ENCODE assay signal across 18 mouse cellular contexts in genomic region chr14:52189519-52189918, GRCm38 (mm10). TPM values are rescaled to one million over a fixed set of nuclear protein-coding genes. Genes with fewer than 3 reads are reported as not detected.
A peak's percentile ranks its signal among the peaks of the same experiment; 100 is the strongest.
DNase-seq lines count a peak whose midpoint lies in the region; ATAC-seq and TF ChIP-seq lines count a peak whose summit lies in the region.
"Had no signal": no experiment of that assay in that cellular context is flagged by ENCODE, and none has a peak within 500 bp of the region (broad histone marks: within the 10 kb centered on the region; RNA-seq: fewer than 3 reads in every experiment).

No protein-coding gene starts in this region.

- 72% methylated on average over 2 of the region's 2 CpGs for WGBS in hindbrain, embryonic 16.5 days
- 91% methylated on average over 2 of the region's 2 CpGs for WGBS in hindbrain, embryonic 12.5 days
- WGBS in midbrain, postnatal 0 days: 57% methylated on average over 2 of the region's 2 CpGs
- 87% methylated on average over 2 of the region's 2 CpGs for WGBS in midbrain, embryonic 11.5 days

- H3K9ac ChIP-seq in hindbrain, embryonic 16.5 days (ENCODE audit: low read depth, low read length): no peak overlapping the region
- no peak overlapping the region for H3K9ac ChIP-seq in hindbrain, embryonic 12.5 days
- H3K9ac ChIP-seq in midbrain, postnatal 0 days (replicated peaks; ENCODE audit: low read length, poor library complexity, severe bottlenecking): no peak overlapping the region
- H3K9ac ChIP-seq in midbrain, embryonic 11.5 days (ENCODE audit: low read length): no peak overlapping the region
- H3K9ac ChIP-seq: embryonic facial prominence, embryonic 13.5 days; liver, embryonic 13.5 days; midbrain, embryonic 15.5 days; neural tube, embryonic 13.5 days had no signal

- H3K4me2 ChIP-seq in hindbrain, embryonic 16.5 days (ENCODE audit: low read length): no peak overlapping the region
- no peak overlapping the region for H3K4me2 ChIP-seq in hindbrain, embryonic 12.5 days (replicated peaks)
- H3K4me2 ChIP-seq in midbrain, postnatal 0 days (ENCODE audit: low read depth, low read length, poor library complexity, severe bottlenecking): no peak overlapping the region
- no peak overlapping the region for H3K4me2 ChIP-seq in midbrain, embryonic 11.5 days
- H3K4me2 ChIP-seq: embryonic facial prominence, embryonic 13.5 days; heart, embryonic 11.5 days; liver, embryonic 13.5 days; midbrain, embryonic 15.5 days; neural tube, embryonic 13.5 days had no signal

- peak; percentile 13 for DNase-seq in embryo, embryonic 10.5 days (ENCODE audit: low spot score)
- no peak for DNase-seq in embryo, embryonic 10 days (ENCODE audit: low spot score)
- peak; percentile 16 for DNase-seq in midbrain, postnatal 0 days (ENCODE audit: low spot score)
- no peak for DNase-seq in midbrain, embryonic 11.5 days (ENCODE audit: low spot score, missing footprints)
- peak; percentile 12 for DNase-seq in naive thymus-derived CD4-positive, alpha-beta T cell, adult 2 months (ENCODE audit: low read depth)
- no peak for DNase-seq in right cerebral cortex, adult 2 months (ENCODE audit: low spot score in 2 of 2)
- DNase-seq: cerebellum, adult 8-10 months; gastrocnemius, postnatal 10 days; layer of hippocampus, adult 9-11 months; left cerebral cortex, postnatal 4 days; liver, embryonic 13.5 days; lung, postnatal 36 days had no signal

- no peaks in the 10 kb centered on the region for H3K9me3 ChIP-seq in hindbrain, embryonic 16.5 days (ENCODE audit: control insufficient read depth, low read length)
- H3K9me3 ChIP-seq in hindbrain, embryonic 12.5 days (replicated peaks): no peaks in the 10 kb centered on the region
- H3K9me3 ChIP-seq in midbrain, postnatal 0 days (ENCODE audit: low read length): no peaks in the 10 kb centered on the region
- H3K9me3 ChIP-seq in midbrain, embryonic 11.5 days (ENCODE audit: control insufficient read depth, low read length): no peaks in the 10 kb centered on the region
- H3K9me3 ChIP-seq: embryonic facial prominence, embryonic 13.5 days; liver, embryonic 13.5 days; midbrain, embryonic 15.5 days; neural tube, embryonic 13.5 days had no signal

- H3K27me3 ChIP-seq in hindbrain, embryonic 16.5 days (replicated peaks; ENCODE audit: control insufficient read depth, insufficient read depth, low read length): no peaks in the 10 kb centered on the region
- H3K27me3 ChIP-seq in hindbrain, embryonic 12.5 days: no peaks in the 10 kb centered on the region
- H3K27me3 ChIP-seq in midbrain, postnatal 0 days (ENCODE audit: insufficient read depth, low read length): no peaks in the 10 kb centered on the region
- H3K27me3 ChIP-seq in midbrain, embryonic 11.5 days (ENCODE audit: control insufficient read depth, insufficient read depth, low read length): no peaks in the 10 kb centered on the region
- H3K27me3 ChIP-seq: embryonic facial prominence, embryonic 13.5 days; liver, embryonic 13.5 days; midbrain, embryonic 15.5 days; neural tube, embryonic 13.5 days had no signal

- peak; percentile 45; the same call in 1 of the 2 replicates for ATAC-seq in hindbrain, embryonic 16.5 days
- no peak for ATAC-seq in hindbrain, embryonic 12.5 days (ENCODE audit: low FRiP score)
- ATAC-seq in midbrain, postnatal 0 days (ENCODE audit: low FRiP score): no peak
- ATAC-seq in midbrain, embryonic 11.5 days (ENCODE audit: low FRiP score): no peak
- ATAC-seq: midbrain, embryonic 15.5 days had no signal

- H3K36me3 ChIP-seq in hindbrain, embryonic 16.5 days (ENCODE audit: control insufficient read depth, insufficient read depth, low read length): no peaks in the 10 kb centered on the region
- peaks cover 11% of the 10 kb centered on the region for H3K36me3 ChIP-seq in hindbrain, embryonic 12.5 days
- H3K36me3 ChIP-seq in midbrain, postnatal 0 days (ENCODE audit: insufficient read depth, low read length): 0 out of 2 replicates have a peak, but pooled peaks cover 6% of the 10 kb centered on the region
- H3K36me3 ChIP-seq in midbrain, embryonic 11.5 days (ENCODE audit: control insufficient read depth, insufficient read depth, low read length): peaks cover 5% of the 10 kb centered on the region; the same call in 1 of the 2 replicates
- H3K36me3 ChIP-seq: midbrain, embryonic 15.5 days had no signal

- H3K4me3 ChIP-seq in hindbrain, embryonic 16.5 days (ENCODE audit: low read length): no peak overlapping the region
- no peak overlapping the region for H3K4me3 ChIP-seq in hindbrain, embryonic 12.5 days
- no peak overlapping the region for H3K4me3 ChIP-seq in midbrain, postnatal 0 days (ENCODE audit: low read depth, low read length)
- no peak overlapping the region for H3K4me3 ChIP-seq in midbrain, embryonic 11.5 days (ENCODE audit: low read depth, low read length)
- H3K4me3 ChIP-seq: embryonic facial prominence, embryonic 13.5 days; liver, embryonic 13.5 days; midbrain, embryonic 15.5 days; neural tube, embryonic 13.5 days had no signal

- H3K27ac ChIP-seq in hindbrain, embryonic 16.5 days (ENCODE audit: low read depth, low read length): no peak overlapping the region
- no peak overlapping the region for H3K27ac ChIP-seq in hindbrain, embryonic 12.5 days
- no peak overlapping the region for H3K27ac ChIP-seq in midbrain, postnatal 0 days (ENCODE audit: low read depth, low read length)
- H3K27ac ChIP-seq in midbrain, embryonic 11.5 days (ENCODE audit: low read depth, low read length): no peak overlapping the region
- H3K27ac ChIP-seq: embryonic facial prominence, embryonic 13.5 days; liver, embryonic 13.5 days; midbrain, embryonic 15.5 days; neural tube, embryonic 13.5 days had no signal

- no peaks in the 10 kb centered on the region for H3K4me1 ChIP-seq in hindbrain, embryonic 16.5 days (ENCODE audit: control insufficient read depth, insufficient read depth, low read depth, low read length)
- no peaks in the 10 kb centered on the region for H3K4me1 ChIP-seq in hindbrain, embryonic 12.5 days
- H3K4me1 ChIP-seq in midbrain, postnatal 0 days (ENCODE audit: insufficient read depth, low read length): no peaks in the 10 kb centered on the region
- H3K4me1 ChIP-seq in midbrain, embryonic 11.5 days (ENCODE audit: control insufficient read depth, insufficient read depth, low read length): no peaks in the 10 kb centered on the region
- H3K4me1 ChIP-seq: embryonic facial prominence, embryonic 13.5 days; neural tube, embryonic 13.5 days had no signal

- peak; percentile 62 for TF ChIP-seq CTCF in midbrain, postnatal 0 days (IDR thresholded peaks at IDR 0.05)

RNA-seq across cellular contexts. Expression of gene Supt16, which starts 7.7 kb away (rescaled TPM):
- polyA plus RNA-seq in hindbrain, embryonic 16.5 days (2015; fragmentation: Nextera tagmentation; extraction: Ambion mirVana): 37.1 and 39.0 TPM in 2 replicates
- 68.3 and 72.3 TPM in 2 replicates for polyA plus RNA-seq in hindbrain, embryonic 12.5 days (2016; fragmentation: Nextera tagmentation; extraction: Ambion mirVana)
- 32.3 and 42.1 TPM in 2 replicates for total RNA-seq in midbrain, postnatal 0 days (2014; rRNA removed)
- 35.4 and 36.9 TPM in 2 replicates for polyA plus RNA-seq in midbrain, postnatal 0 days (2015; fragmentation: Nextera tagmentation; extraction: Ambion mirVana)
- 81.5 and 86.7 TPM in 2 replicates for polyA plus RNA-seq in midbrain, embryonic 11.5 days (2014; fragmentation: Nextera tagmentation; extraction: Ambion mirVana)

Comparison
In these comparisons a context has a peak if more than half of its experiments do, and no peak if none do; other contexts are left out.
1. DNase-seq: peak in embryo, embryonic 10.5 days (single experiment), midbrain, postnatal 0 days (single experiment) and naive thymus-derived CD4-positive, alpha-beta T cell, adult 2 months (single experiment); none in embryo, embryonic 10 days (single experiment), midbrain, embryonic 11.5 days (single experiment) and right cerebral cortex, adult 2 months (0 of 2).